Mouse (Mus musculus) liver, embryonic 14.5 days (tissue): ENCODE measurements around the gene Prkar2b. TPM values are rescaled to one million over a fixed set of nuclear protein-coding genes. Genes with fewer than 3 reads are reported as not detected.
A peak's percentile ranks its signal among the peaks of the same experiment; 100 is the strongest.

Source experiments
- ATAC-seq: fragments of 200-750 bp; cut with Nextera tagmentation; 2 replicates; pipeline ENCODE4 v1.8.0; 2017; ENCODE audit warnings: moderate number of reproducible peaks, mild to moderate bottlenecking, moderate library complexity; ENCODE audit not compliant: insufficient read depth
- DNase-seq, 3 experiments: peaks; one replicate each; pipeline ENCODE4 v3.0.0-alpha.2; 2012 to 2013; ENCODE audit warnings: low read depth in 3 of 3, low spot score in 3 of 3
- H3K27ac ChIP-seq: fragments of 300-500 bp; sonication (generic); 2 replicates; pipeline ENCODE4 v1.5.1; 2014; ENCODE audit warnings: moderate library complexity, mild to moderate bottlenecking, control low read depth, inconsistent platforms
- H3K27me3 ChIP-seq: fragments of 300-500 bp; sonication (generic); 2 replicates; pipeline ENCODE4 v1.6.1; 2014; ENCODE audit warnings: mild to moderate bottlenecking, low read length, moderate library complexity; ENCODE audit not compliant: control insufficient read depth, insufficient read depth
- H3K36me3 ChIP-seq: fragments of 300-500 bp; sonication (generic); replicated peaks from 2 replicates; pipeline ENCODE4 v1.6.1; 2014; ENCODE audit warnings: low read depth; ENCODE audit not compliant: control insufficient read depth, insufficient read depth
- H3K4me1 ChIP-seq, 2 experiments: fragments of 200-500 bp in 1 of 2; fragments of 300-500 bp in 1 of 2; sonication (generic) in 1 of 2; replicated peaks; 2 replicates each; pipeline ENCODE4 v1.6.1; 2012 to 2014; ENCODE audit warnings: antibody characterized with exemption in 1 of 2, inconsistent platforms in 1 of 2, low read length in 1 of 2; ENCODE audit not compliant: control insufficient read depth in 2 of 2, insufficient read depth in 2 of 2
- H3K4me2 ChIP-seq: fragments of 300-500 bp; sonication (generic); 2 replicates; pipeline ENCODE4 v1.6.1; 2014; ENCODE audit warnings: low read depth, mild to moderate bottlenecking, control low read depth, moderate library complexity
- H3K4me3 ChIP-seq, 2 experiments: fragments of 200-500 bp in 1 of 2; fragments of 300-500 bp in 1 of 2; sonication (generic) in 1 of 2; 2 replicates each; pipeline ENCODE4 v1.5.1; 2012 to 2014; ENCODE audit warnings: low read depth in 2 of 2, low read length in 2 of 2, mild to moderate bottlenecking in 2 of 2, control low read depth in 1 of 2, inconsistent platforms in 1 of 2, moderate library complexity in 1 of 2; ENCODE audit not compliant: insufficient read depth in 1 of 2
- H3K9ac ChIP-seq: fragments of 300-500 bp; sonication (generic); replicated peaks from 2 replicates; pipeline ENCODE4 v1.6.1; 2014; ENCODE audit warnings: mild to moderate bottlenecking, control low read depth, moderate library complexity
- H3K9me3 ChIP-seq: fragments of 300-500 bp; sonication (generic); 2 replicates; pipeline ENCODE4 v1.6.1; 2016; ENCODE audit warnings: low read length, mixed read lengths; ENCODE audit not compliant: control insufficient read depth
- CTCF ChIP-seq: IDR thresholded peaks from 2 replicates; pipeline ENCODE4 v1.5.1; 2016; ENCODE audit warnings: antibody characterized with exemption, low read depth, control low read depth
- EP300 ChIP-seq: IDR thresholded peaks from 2 replicates; pipeline ENCODE4 v1.6.1; 2016; ENCODE audit warnings: antibody characterized with exemption, low read depth
- WGBS: fragments of 180-500 bp; shearing (Covaris S2); extraction: QIAGEN DNeasy Blood & Tissue Kit; methylation state at CpG from one replicate; pipeline ENCODE4 v1.1.7; 2014; ENCODE audit not compliant: insufficient replicate concordance; 5-methylcytosine and 5-hydroxymethylcytosine counted together
- polyA plus RNA-seq, 2 experiments: library from polyadenylated mRNA; depleted of rRNA in 1 of 2; stranded (reverse) in 1 of 2; unstranded in 1 of 2; fragments of >200 nt; fragmentation: Nextera tagmentation in 1 of 2; extraction: Ambion mirVana in 1 of 2; gene quantifications; 2 replicates each; pipeline versions ENCODE4 v1.2.1 to v1.2.3; 2012 to 2014

The Prkar2b gene
- polyA plus RNA-seq, 2 experiments, result 41.3 to 89.6 TPM

DNA sequence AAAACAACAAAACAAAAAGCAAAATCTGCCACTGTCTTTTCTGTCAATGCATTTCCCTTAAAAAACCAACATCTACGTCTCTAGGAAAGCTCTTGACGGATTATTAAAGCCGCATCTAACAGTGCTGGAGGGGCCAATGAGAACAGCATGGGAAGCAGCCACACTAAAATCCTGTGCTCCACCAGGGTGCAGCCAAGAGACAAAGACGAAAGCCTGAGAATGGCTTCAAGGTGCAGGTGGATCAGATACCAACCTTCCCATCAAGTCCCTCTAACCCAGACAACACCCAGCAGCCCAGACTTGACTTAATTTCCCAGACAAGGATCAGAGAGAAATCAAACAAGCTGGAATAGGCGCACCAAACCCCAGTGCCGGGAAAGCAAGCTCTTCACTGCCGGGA, 84.6 kb downstream of the Prkar2b start:
- H3K4me2 ChIP-seq, result no peak overlapping the region
- peaks cover 47% of the 10 kb centered on the region for H3K36me3 ChIP-seq
- H3K4me1 ChIP-seq, result no peaks in the 10 kb centered on the region
- WGBS, result 72% methylated on average over 7 of the region's 7 CpGs
- no peaks in the 10 kb centered on the region for H3K27me3 ChIP-seq
- no peak overlapping the region for H3K4me3 ChIP-seq
- ATAC-seq, result no peak
- DNase-seq, result no peak
- TF ChIP-seq CTCF (peak; percentile 60), EP300 (no peak)
- H3K9ac ChIP-seq, result no peak overlapping the region
- no peaks in the 10 kb centered on the region for H3K9me3 ChIP-seq
- H3K27ac ChIP-seq, result no peak overlapping the region

GRCm38 (mm10) chr12:31973473-31974172, 87.5 kb downstream of the Prkar2b start:
- peak; percentile 56; the same call in 1 of the 2 replicates for TF ChIP-seq EP300
- TF ChIP-seq CTCF, result no peak
- no peak overlapping the region for H3K9ac ChIP-seq
- no peak overlapping the region for H3K4me2 ChIP-seq
- no peaks in the 10 kb centered on the region for H3K4me1 ChIP-seq
- DNase-seq (peak in 1 of 3 experiments; percentile 52), ATAC-seq (peak; percentile 76)
- no peak overlapping the region for H3K27ac ChIP-seq
- WGBS, result 63% methylated on average over 13 of the region's 13 CpGs
- H3K4me3 ChIP-seq, result no peak overlapping the region
- H3K27me3 ChIP-seq, result no peaks in the 10 kb centered on the region
- H3K36me3 ChIP-seq, result peaks cover 49% of the 10 kb centered on the region
- no peaks in the 10 kb centered on the region for H3K9me3 ChIP-seq

DNA sequence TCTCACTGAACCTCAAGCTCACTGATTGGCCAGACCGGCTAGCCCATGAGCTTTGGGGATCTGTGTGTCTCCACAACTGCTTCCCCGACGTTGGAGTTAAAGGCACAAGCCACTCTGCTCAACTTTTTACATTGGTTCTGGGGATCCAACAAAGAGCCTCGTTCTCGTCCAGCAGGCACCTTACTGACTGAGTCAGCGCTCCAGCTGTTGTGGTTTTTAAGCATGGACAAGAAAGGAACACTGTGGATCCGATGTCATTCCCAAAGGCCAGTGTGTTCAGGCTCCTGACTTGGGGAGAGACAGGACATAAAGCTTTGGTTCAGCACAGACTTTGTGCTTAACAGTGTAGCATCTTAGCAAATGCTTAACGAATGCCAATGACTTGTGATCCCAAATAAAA, 89.5 kb downstream of the Prkar2b start:
- H3K27me3 ChIP-seq, result no peaks in the 10 kb centered on the region
- no peak for TF ChIP-seq EP300
- TF ChIP-seq CTCF, result no peak
- no peak overlapping the region for H3K4me3 ChIP-seq
- DNase-seq (no peak), ATAC-seq (no peak)
- no peaks in the 10 kb centered on the region for H3K9me3 ChIP-seq
- H3K9ac ChIP-seq, result no peak overlapping the region
- H3K36me3 ChIP-seq, result peaks cover 43% of the 10 kb centered on the region
- H3K4me1 ChIP-seq, result peaks cover 5 to 9% of the 10 kb centered on the region in 2 experiments
- WGBS, result 82% methylated on average over 8 of the region's 8 CpGs
- H3K4me2 ChIP-seq, result no peak overlapping the region
- no peak overlapping the region for H3K27ac ChIP-seq

GRCm38 (mm10) chr12:31969111-31969510, 92.0 kb downstream of the Prkar2b start:
- H3K9ac ChIP-seq, result no peak overlapping the region
- H3K9me3 ChIP-seq, result no peaks in the 10 kb centered on the region
- 41% methylated on average over 1 of the region's 1 CpGs for WGBS
- TF ChIP-seq EP300 (no peak), CTCF (no peak)
- ATAC-seq (no peak), DNase-seq (no peak)
- peaks cover 55% of the 10 kb centered on the region for H3K36me3 ChIP-seq
- no peak overlapping the region for H3K4me2 ChIP-seq
- no peak overlapping the region for H3K4me3 ChIP-seq
- H3K27me3 ChIP-seq, result no peaks in the 10 kb centered on the region
- peaks cover 19 to 21% of the 10 kb centered on the region in 2 experiments for H3K4me1 ChIP-seq
- peak overlapping the region; percentile 5; the same call in 1 of the 2 replicates for H3K27ac ChIP-seq

DNA sequence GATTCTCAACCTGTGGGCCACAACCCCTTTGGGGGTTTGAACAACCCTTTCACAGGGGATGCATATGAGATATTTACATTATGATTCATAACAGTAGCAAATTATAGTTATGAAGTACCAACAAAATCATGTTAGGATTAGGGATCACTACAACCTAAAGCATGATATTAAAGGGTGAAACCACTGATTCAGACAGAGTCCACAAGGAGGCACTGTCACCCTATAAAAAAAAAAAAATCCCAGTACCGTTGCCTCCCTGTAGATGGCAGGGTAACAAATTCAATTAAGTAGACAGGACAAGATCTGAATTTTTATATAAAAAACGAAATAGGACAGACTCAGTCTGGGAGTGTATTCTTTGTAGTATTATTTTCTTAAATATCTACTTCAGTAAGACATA, 93.6 kb downstream of the Prkar2b start:
- Histone ChIP-seq H3K9ac (no peak overlapping the region), H3K4me1 (peaks cover 19 to 21% of the 10 kb centered on the region in 2 experiments), H3K36me3 (peaks cover 53% of the 10 kb centered on the region), H3K27ac (peak overlapping the region; percentile 85; the same call in 1 of the 2 replicates), H3K4me3 (no peak overlapping the region), H3K9me3 (no peaks in the 10 kb centered on the region), H3K4me2 (no peak overlapping the region), H3K27me3 (no peaks in the 10 kb centered on the region)
- WGBS, result 5% methylated on average over 2 of the region's 2 CpGs
- no peak for ATAC-seq
- TF ChIP-seq CTCF (peak; percentile 84), EP300 (peak; percentile 62)
- DNase-seq, result peak; percentile 65 to 77 (median 66)
